Mouse (Mus musculus) gastrocnemius, adult 2 months (tissue): ENCODE results near the gene Actb. TPM values are rescaled to one million over a fixed set of nuclear protein-coding genes. Genes with fewer than 3 reads are reported as not detected.

Source experiments
- DNase-seq: peaks from one replicate; pipeline ENCODE4 v3.0.0; 2022
- H3K27ac ChIP-seq: fragments of 200-600 bp; 2 replicates; pipeline ENCODE4 v1.8.1; 2022; ENCODE audit warnings: mild to moderate bottlenecking
- H3K4me3 ChIP-seq: fragments of 200-600 bp; 2 replicates; pipeline ENCODE4 v1.8.1; 2022; ENCODE audit warnings: mild to moderate bottlenecking, moderate library complexity
- CTCF ChIP-seq: fragments of 200-600 bp; IDR thresholded peaks from 2 replicates; pipeline ENCODE4 v1.8.1; 2022; ENCODE audit warnings: antibody characterized with exemption, mild to moderate bottlenecking, moderate library complexity
- intact Hi-C: fragments of 180-260 bp; cut with DNase I; formaldehyde crosslinking; loops from one replicate; pipeline ENCODE4 v1.15.1; 2025
- total RNA-seq, 2 experiments: library from RNA; stranded (reverse); gene quantifications; 2 replicates each; pipeline ENCODE4 v1.2.3; 2021

Gene Actb
- total RNA-seq, 2 experiments from 2014 or later: 365 to 571 TPM

DNA sequence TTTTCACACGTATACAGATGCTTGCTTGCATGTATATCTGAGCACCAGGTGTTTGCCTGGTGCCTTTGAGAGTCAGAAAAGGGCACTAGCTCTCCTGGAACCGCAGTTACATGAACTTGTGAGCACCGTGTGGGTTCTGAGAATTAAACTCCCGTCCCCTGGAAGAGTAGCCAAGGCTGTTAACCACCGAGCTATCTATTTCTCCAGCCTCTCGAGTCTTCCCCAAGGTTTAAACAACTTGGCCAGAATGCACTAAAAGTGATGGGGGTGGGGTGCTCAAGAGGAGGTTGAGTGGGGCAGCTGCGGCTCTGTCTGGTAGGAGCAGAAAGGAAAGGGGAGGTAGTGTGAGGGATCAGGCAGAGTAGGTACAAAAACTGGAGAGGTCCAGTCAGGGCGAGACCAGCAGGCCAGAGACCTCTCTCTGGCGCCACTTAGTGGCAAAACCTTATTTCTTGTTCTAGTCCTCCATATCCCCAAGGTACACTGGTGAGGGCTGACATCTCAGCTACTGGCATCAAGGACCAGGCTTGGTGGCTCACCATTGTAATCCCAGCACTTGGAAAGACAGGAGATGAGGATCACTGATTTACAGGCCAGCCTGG, 25.6 kb upstream of the Actb start:
- peak; percentile 91 for TF ChIP-seq CTCF
- Histone ChIP-seq H3K4me3 (peak overlapping the region; percentile 49), H3K27ac (peak overlapping the region; percentile 84)
- intact Hi-C loops: loop anchor here (1.0 to 5.0 kb wide), 3 partner anchors 27 to 165 kb away; no protein-coding TSS in a partner anchor
- DNase-seq: peak; percentile 80

DNA sequence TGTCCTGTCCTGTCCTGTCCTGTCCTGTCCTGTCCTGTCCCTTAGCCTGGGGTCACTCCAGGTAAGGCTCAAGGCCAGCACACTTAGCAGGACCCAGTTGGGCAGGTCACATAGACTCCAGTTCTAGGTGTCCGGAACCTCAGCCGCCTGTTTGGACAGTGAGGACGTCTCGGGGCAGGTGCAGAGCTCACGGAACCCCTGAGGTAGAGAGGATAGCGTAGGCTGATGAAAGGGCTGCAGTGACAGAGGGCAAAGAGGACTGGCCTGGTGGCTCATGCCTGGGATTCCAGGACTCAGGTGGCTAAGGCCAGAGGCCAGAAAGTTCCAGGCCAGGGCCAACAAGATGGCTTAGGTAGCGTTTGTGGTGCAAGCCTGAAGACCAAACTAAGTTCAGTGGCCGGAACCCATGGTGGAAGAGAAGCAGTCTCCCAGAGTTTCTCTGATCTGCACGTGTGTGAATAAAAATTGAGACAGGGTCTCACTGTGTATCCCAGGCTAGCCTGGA, 24.7 kb upstream of the Actb start:
- peak; percentile 47 for DNase-seq
- intact Hi-C loops: loop anchor here (2.0 to 5.0 kb wide), 2 partner anchors 108 to 164 kb away; no protein-coding TSS in a partner anchor
- peak overlapping the region; percentile 84 for H3K27ac ChIP-seq
- TF ChIP-seq CTCF: no peak
- H3K4me3 ChIP-seq: peak overlapping the region; percentile 49

DNA sequence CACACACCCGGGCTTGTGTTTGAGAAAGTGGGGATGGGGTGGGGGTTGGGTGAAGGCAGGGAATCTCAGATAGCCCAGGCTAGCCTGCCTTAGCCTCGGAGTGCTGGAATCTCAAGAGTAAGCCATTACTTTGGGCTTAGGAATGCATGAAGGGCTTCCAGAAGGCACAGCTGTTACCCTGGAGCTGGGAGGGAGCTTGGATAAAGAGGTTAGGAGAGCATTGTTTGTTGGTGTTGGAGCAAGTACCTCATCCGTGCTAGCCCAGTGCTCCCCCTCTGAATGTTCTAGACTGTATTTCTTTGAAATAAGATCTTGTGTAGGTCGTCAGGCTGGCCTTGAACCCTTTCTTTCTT, 22.8 kb upstream of the Actb start:
- no peak for TF ChIP-seq CTCF
- DNase-seq: no peak
- peak overlapping the region; percentile 81 for H3K4me3 ChIP-seq
- intact Hi-C loops: loop anchor here (2.0 kb wide), 1 partner anchor 19 kb away; no protein-coding TSS in a partner anchor
- H3K27ac ChIP-seq: peak overlapping the region; percentile 94

DNA sequence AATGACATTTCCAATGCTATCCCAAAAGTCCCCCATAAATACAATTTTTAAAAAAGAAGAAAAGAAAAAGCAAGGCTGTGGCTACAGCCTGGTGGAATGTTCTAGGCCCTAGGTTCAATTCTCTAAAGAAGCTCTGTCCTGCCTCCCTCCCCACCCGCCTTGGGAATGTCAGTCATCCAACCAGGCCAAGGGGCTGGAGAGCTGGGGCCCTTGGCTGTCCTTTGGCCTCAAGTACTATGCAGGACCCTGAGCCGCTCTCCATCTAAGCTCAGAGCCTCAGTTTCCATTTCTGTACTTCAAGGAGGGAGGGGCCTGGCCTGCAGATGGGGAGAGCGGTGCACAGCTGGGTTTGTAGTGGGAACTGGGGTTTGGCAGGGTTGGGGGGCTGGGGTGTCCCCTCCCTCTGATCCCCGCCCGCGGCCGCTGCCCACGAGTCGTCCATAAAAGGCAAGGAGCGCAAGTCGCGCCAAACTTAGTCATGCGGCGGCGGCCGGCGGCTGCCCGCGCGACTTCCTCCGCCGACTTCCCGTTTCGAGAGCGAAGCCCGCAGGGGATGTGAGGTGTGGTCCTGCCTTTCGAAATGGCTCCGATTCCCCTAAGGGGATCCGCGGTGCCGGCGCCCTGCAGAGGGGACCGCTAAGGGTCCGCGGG, 22.3 kb upstream of the Actb start:
- Histone ChIP-seq H3K27ac (peak overlapping the region; percentile 94), H3K4me3 (peak overlapping the region; percentile 81)
- TF ChIP-seq CTCF: no peak
- peak; percentile 92 for DNase-seq
- intact Hi-C loops: loop anchor here (2.0 kb wide), 1 partner anchor 18 kb away; no protein-coding TSS in a partner anchor

DNA sequence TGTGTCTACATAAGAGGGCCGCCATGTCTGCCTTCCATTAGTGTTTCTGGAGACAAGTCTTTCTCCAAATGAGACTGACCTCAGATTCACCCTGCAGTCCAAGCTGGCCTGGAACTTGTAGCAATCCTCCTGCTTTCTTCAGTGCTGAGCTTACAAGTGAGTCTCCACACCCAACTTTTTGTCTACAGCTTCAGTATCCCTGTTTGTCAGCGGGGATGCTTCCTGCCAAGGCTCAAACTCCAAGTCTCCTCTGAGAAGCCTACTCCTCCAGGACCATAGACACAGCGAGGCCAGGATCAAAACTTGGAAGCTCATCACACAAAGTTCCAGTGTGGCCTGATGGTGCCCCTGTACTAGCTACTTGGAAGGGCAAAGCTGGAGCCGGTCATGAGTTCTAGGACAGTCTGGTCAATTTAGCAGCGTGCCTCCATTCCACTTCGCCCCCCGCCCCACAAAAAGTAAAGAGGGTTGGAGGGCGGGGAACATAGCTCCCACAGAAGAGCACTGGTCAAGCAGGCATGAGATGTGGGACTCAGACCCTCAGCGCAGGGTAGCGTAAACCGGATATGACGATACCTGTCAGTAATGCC, 20.9 kb upstream of the Actb start:
- no peak overlapping the region for H3K4me3 ChIP-seq
- intact Hi-C loops: no loop called here
- no peak for DNase-seq
- TF ChIP-seq CTCF: no peak
- H3K27ac ChIP-seq: peak overlapping the region; percentile 94

DNA sequence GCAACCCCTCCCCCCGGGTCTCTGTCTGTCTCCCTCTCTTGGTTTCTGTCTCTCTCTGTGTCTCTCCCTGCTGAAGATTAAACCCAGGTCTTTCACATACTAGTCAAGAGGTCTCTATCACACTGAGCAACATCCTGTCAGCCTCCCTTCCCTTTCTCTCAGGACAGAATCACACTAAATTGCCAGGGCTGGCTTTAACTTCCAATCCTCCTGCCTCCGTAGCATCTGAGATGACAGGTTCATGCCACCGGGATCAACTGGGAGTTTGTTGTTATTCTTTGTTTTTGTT, 20.3 kb upstream of the Actb start:
- intact Hi-C loops: no loop called here
- Histone ChIP-seq H3K4me3 (no peak overlapping the region; the same call in 1 of the 2 replicates), H3K27ac (peak overlapping the region; percentile 94)
- TF ChIP-seq CTCF: no peak
- DNase-seq: no peak

DNA sequence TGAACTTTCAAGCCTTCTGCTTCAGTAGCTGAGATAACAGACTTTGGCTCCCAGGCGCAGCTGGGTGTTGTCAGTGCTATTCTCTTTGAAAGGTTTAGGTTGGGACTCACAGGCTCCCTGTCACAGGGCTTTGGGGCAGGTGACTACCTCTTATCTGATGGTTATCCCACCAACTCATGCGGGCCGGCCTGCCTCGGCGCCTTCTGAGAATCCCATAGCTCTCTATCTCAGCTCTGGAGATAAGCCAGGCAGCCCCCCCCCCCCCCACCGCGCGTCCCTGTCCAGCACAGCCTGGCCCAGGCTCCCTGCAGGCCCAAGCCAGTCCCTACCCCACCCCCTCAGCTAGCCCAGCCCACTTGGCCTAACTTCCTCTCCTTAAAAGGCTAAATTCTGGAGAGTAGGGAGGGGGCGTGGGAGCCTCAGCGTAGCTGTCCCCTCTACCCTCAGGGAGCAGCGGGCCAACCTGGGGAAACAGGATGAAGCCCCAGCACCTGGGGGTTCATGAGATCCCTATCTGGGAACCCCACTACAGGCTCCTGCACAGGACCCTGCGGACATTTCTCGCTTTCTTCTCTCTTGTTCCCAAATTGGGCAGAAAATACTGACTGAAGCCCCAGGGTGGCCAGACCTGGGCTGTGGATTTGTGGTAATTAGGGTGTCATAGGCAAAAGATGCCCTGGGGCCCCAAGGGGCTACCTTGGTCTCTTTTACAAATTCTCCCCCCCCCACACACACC, 19.8 kb upstream of the Actb start:
- TF ChIP-seq CTCF: no peak
- intact Hi-C loops: no loop called here
- peak overlapping the region; percentile 94 for H3K27ac ChIP-seq
- H3K4me3 ChIP-seq: peak overlapping the region; percentile 47
- DNase-seq: peak; percentile 77

DNA sequence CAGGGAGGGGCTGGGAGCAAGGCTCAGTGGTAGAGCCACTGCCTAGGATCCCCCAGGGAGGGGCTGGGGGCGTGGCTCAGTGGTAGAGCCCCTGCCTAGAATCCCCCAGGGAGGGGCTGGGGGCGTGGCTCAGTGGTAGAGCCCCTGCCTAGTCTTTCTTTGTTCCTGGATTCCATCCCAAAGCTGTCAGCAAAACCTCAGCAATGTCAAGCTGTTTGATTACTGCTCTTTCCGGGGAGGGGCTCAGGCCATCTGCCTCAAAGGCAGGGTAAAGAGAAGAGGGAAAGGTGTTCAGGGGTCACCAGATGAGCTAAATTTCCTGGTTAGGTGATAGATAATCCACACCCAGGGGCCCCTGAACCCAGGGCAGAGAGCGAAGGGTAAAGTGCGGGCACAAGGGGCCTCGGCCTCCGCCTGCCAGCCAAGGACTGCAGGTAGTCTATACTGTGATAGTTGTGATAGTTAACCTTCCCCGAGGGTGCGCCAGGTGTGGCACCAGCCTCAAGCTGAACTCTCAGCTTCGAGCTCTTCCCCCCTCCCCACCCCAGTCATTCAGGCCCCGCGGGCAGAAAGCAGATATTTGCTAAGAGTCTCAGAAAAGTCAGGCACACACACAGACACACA, 17.9 kb upstream of the Actb start:
- no peak for TF ChIP-seq CTCF
- no peak for DNase-seq
- intact Hi-C loops: no loop called here
- H3K4me3 ChIP-seq: no peak overlapping the region
- no peak overlapping the region for H3K27ac ChIP-seq

DNA sequence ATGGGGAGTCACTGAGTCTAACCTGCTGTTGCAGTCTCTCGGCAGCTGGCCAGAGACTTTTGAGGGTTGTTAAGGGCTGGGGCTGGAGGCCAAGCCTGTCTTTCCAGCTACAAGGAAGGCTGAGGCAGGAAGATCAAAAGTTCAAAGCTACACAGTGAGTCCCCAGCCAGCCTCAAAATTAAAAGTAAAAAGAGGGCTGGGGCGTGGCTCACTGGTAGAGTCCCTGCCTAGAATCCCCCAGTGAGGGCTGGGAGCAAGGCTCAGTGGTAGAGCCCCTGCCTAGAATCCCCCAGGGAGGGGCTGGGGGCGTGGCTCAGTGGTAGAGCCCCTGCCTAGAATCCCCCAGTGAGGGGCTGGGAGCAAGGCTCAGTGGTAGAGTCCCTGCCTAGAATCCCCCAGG, 17.2 kb upstream of the Actb start:
- Histone ChIP-seq H3K4me3 (no peak overlapping the region), H3K27ac (no peak overlapping the region)
- no peak for TF ChIP-seq CTCF
- intact Hi-C loops: no loop called here
- DNase-seq: no peak

DNA sequence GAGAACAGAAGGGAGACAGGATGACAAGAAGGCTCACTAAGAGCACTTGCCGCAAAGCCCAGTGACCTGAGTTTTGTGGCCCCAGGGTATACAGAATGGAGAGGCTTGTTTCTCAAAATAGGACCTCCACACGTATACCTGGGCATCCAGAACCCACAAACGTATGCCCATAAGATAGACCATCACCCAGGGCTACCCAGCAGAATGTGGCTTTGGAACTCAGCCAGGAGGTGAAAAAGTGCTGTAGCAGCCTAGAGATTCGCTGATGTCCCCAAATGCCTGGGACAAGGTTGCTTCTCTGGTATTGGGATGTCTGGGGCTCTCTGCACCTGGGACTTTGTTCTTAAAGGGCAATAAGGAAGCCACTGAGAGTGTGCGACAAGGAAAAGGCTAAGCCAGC, 15.7 kb upstream of the Actb start:
- no peak overlapping the region for H3K4me3 ChIP-seq
- intact Hi-C loops: no loop called here
- H3K27ac ChIP-seq: peak overlapping the region; percentile 88
- no peak for DNase-seq
- TF ChIP-seq CTCF: no peak

DNA sequence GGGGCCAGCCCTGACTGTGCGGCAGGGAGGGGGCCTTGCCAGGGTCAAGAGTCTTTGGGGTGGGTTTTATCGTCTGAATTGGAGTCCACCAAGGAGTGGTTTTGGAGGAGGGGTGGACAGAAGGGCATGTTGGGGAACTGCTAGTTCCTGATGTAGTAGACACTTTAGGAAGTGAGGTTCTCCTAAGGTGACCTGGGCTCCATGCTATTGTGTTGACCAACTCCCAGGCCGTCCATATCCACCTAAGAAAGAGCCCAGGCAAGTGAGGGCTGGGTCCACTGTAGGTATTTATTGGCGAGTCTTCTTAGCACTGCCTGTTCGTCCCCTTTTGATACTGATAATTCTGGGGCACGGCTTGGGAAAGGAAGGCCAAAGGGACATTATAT, 14.5 kb upstream of the Actb start:
- intact Hi-C loops: loop anchor here (2.0 kb wide), 1 partner anchor 14 kb away; the partner anchor contains the start of gene Actb
- H3K27ac ChIP-seq: peak overlapping the region; percentile 88
- H3K4me3 ChIP-seq: peak overlapping the region; percentile 6; the same call in 1 of the 2 replicates
- TF ChIP-seq CTCF: no peak
- DNase-seq: no peak
